Mouse (Mus musculus): ENCODE measurements around the gene Myadm. TPM values are rescaled to one million over a fixed set of nuclear protein-coding genes. Genes with fewer than 3 reads are reported as not detected.

Myadm gene
- total and polyA plus RNA-seq, 3 experiments, result 4.4 to 22.6 (median 4.6) TPM

Other genes starting within 250 kb of the Myadm start
- 0.04 and 0.08 TPM in 2 replicates for gene AU018091, start 119.9 kb upstream of the Myadm start, total RNA-seq (2012; rRNA removed)
- not detected in 2 replicates for gene AU018091, start 119.9 kb upstream of the Myadm start, total RNA-seq (2014; rRNA removed)
- gene AU018091, start 119.9 kb upstream of the Myadm start, polyA plus RNA-seq (2012; ENCODE audit: insufficient read length, low read depth), result not detected in 2 replicates
- not detected in 2 replicates for gene Nlrp12, start 39.3 kb upstream of the Myadm start, total RNA-seq (2012; rRNA removed)
- not detected in 2 replicates for gene Nlrp12, start 39.3 kb upstream of the Myadm start, total RNA-seq (2014; rRNA removed)
- gene Nlrp12, start 39.3 kb upstream of the Myadm start, polyA plus RNA-seq (2012; ENCODE audit: insufficient read length, low read depth), result not detected in 2 replicates
- gene Prkcg, start 99 bp downstream of the Myadm start, total RNA-seq (2012; rRNA removed), result 0.17 and 0.25 TPM in 2 replicates
- gene Prkcg, start 99 bp downstream of the Myadm start, total RNA-seq (2014; rRNA removed), result 0.11 and 0.15 TPM in 2 replicates
- 2.2 and 3.0 TPM in 2 replicates for gene Prkcg, start 99 bp downstream of the Myadm start, polyA plus RNA-seq (2012; ENCODE audit: insufficient read length, low read depth)
- gene Cacng7, start 43.9 kb downstream of the Myadm start, total RNA-seq (2012; rRNA removed), result 0.21 TPM in 2 replicates
- gene Cacng7, start 43.9 kb downstream of the Myadm start, total RNA-seq (2014; rRNA removed), result 0.26 and 0.28 TPM in 2 replicates
- 2.4 and 2.8 TPM in 2 replicates for gene Cacng7, start 43.9 kb downstream of the Myadm start, polyA plus RNA-seq (2012; ENCODE audit: insufficient read length, low read depth)
- gene Cacng8, start 101.6 kb downstream of the Myadm start, total RNA-seq (2012; rRNA removed), result 0.50 and 0.51 TPM in 2 replicates
- gene Cacng8, start 101.6 kb downstream of the Myadm start, total RNA-seq (2014; rRNA removed), result 0.43 and 0.51 TPM in 2 replicates
- 1.2 and 1.7 TPM in 2 replicates for gene Cacng8, start 101.6 kb downstream of the Myadm start, polyA plus RNA-seq (2012; ENCODE audit: insufficient read length, low read depth)
- 0.13 TPM in 1 of 2 replicates, not detected in the other for gene Cacng6, start 135.1 kb downstream of the Myadm start, total RNA-seq (2012; rRNA removed)
- not detected in 2 replicates for gene Cacng6, start 135.1 kb downstream of the Myadm start, total RNA-seq (2014; rRNA removed)
- 0.19 TPM in 1 of 2 replicates, not detected in the other for gene Cacng6, start 135.1 kb downstream of the Myadm start, polyA plus RNA-seq (2012; ENCODE audit: insufficient read length, low read depth)
- not detected in 2 replicates for gene Tarm1, start 213.5 kb downstream of the Myadm start, total RNA-seq (2012; rRNA removed)
- not detected in 2 replicates for gene Tarm1, start 213.5 kb downstream of the Myadm start, total RNA-seq (2014; rRNA removed)
- gene Tarm1, start 213.5 kb downstream of the Myadm start, polyA plus RNA-seq (2012; ENCODE audit: insufficient read length, low read depth), result 0.44 and 1.3 TPM in 2 replicates